In genomic region chr7:80646093-80647025, GRCm38 (mm10) we compare ENCODE assay signal across 12 mouse cellular contexts. TPM values are rescaled to one million over a fixed set of nuclear protein-coding genes. Genes with fewer than 3 reads are reported as not detected.
DNase-seq lines count a peak whose midpoint lies in the region; ATAC-seq lines count a peak whose summit lies in the region.
"Had no signal": no experiment of that assay in that cellular context is flagged by ENCODE, and none has a peak within 500 bp of the region (broad histone marks: within the 10 kb centered on the region; RNA-seq: fewer than 3 reads in every experiment).

No protein-coding gene starts in this region.

- peak; percentile 57 for DNase-seq in cerebellum, adult 9-10 months
- no peak for DNase-seq in cerebellum, postnatal 10 days
- DNase-seq in limb, embryonic 10.5 days (ENCODE audit: low spot score) = no peak
- DNase-seq in brain, adult 2 months (ENCODE audit: low read depth, low spot score) = peak; percentile 37
- no peak for DNase-seq in thymus, postnatal 0 days (ENCODE audit: low spot score)
- no peak for DNase-seq in testis, postnatal 14 days (ENCODE audit: low spot score)
- DNase-seq: adrenal gland, adult 8-10 months; cerebellum, postnatal 36 days; gastrocnemius, postnatal 36 days had no signal

- H3K4me1 ChIP-seq in limb, embryonic 13.5 days = peaks cover 26% of the 10 kb centered on the region
- peaks cover 16% of the 10 kb centered on the region for H3K4me1 ChIP-seq in limb, embryonic 10.5 days
- H3K4me1 ChIP-seq in midbrain, embryonic 16.5 days (ENCODE audit: control insufficient read depth, insufficient read depth, low read length) = peaks cover 14% of the 10 kb centered on the region

- WGBS in limb, embryonic 13.5 days = 80% methylated on average over 10 of the region's 10 CpGs
- WGBS in limb, embryonic 10.5 days = 85% methylated on average over 10 of the region's 10 CpGs
- 65% methylated on average over 10 of the region's 10 CpGs for WGBS in midbrain, embryonic 16.5 days

- H3K36me3 ChIP-seq in limb, embryonic 13.5 days = peaks cover 4% of the 10 kb centered on the region; the same call in 1 of the 2 replicates
- H3K36me3 ChIP-seq in limb, embryonic 10.5 days = no peaks in the 10 kb centered on the region
- H3K36me3 ChIP-seq in midbrain, embryonic 16.5 days (ENCODE audit: control insufficient read depth, insufficient read depth, low read length) = no peaks in the 10 kb centered on the region
- H3K36me3 ChIP-seq: neural tube, embryonic 12.5 days had no signal

- no peak overlapping the region for H3K27ac ChIP-seq in limb, embryonic 13.5 days
- H3K27ac ChIP-seq in limb, embryonic 10.5 days = no peak overlapping the region
- peak overlapping the region; percentile 29; the same call in 1 of the 2 replicates for H3K27ac ChIP-seq in midbrain, embryonic 16.5 days (ENCODE audit: low read length)

- H3K9ac ChIP-seq in limb, embryonic 13.5 days = no peak overlapping the region
- no peak overlapping the region for H3K9ac ChIP-seq in midbrain, embryonic 16.5 days (ENCODE audit: low read depth, low read length)
- H3K9ac ChIP-seq: neural tube, embryonic 12.5 days had no signal

- H3K9me3 ChIP-seq in limb, embryonic 13.5 days = no peaks in the 10 kb centered on the region
- no peaks in the 10 kb centered on the region for H3K9me3 ChIP-seq in limb, embryonic 10.5 days (replicated peaks)
- H3K9me3 ChIP-seq in midbrain, embryonic 16.5 days (replicated peaks; ENCODE audit: control insufficient read depth, low read length, poor library complexity, severe bottlenecking) = no peaks in the 10 kb centered on the region
- H3K9me3 ChIP-seq: neural tube, embryonic 12.5 days had no signal

- no peak overlapping the region for H3K4me2 ChIP-seq in limb, embryonic 13.5 days (replicated peaks)
- H3K4me2 ChIP-seq in midbrain, embryonic 16.5 days (ENCODE audit: low read length) = no peak overlapping the region
- H3K4me2 ChIP-seq: neural tube, embryonic 12.5 days had no signal

- no peak overlapping the region for H3K4me3 ChIP-seq in limb, embryonic 13.5 days
- H3K4me3 ChIP-seq in limb, embryonic 10.5 days = no peak overlapping the region
- no peak overlapping the region for H3K4me3 ChIP-seq in midbrain, embryonic 16.5 days (ENCODE audit: low read depth, low read length)
- H3K4me3 ChIP-seq: neural tube, embryonic 12.5 days had no signal

- 0 out of 2 replicates have a peak, but pooled peaks have one; percentile 24 for ATAC-seq in limb, embryonic 13.5 days (ENCODE audit: low FRiP score, low read depth)
- no peak for ATAC-seq in midbrain, embryonic 16.5 days

- no peaks in the 10 kb centered on the region for H3K27me3 ChIP-seq in limb, embryonic 13.5 days
- no peaks in the 10 kb centered on the region for H3K27me3 ChIP-seq in limb, embryonic 10.5 days (ENCODE audit: low read depth, poor library complexity, severe bottlenecking)
- no peaks in the 10 kb centered on the region for H3K27me3 ChIP-seq in midbrain, embryonic 16.5 days (ENCODE audit: control insufficient read depth, insufficient read depth, low read depth, low read length)
- H3K27me3 ChIP-seq: neural tube, embryonic 12.5 days had no signal

RNA-seq across cellular contexts. Expression of gene Crtc3, which starts 42.3 kb away (rescaled TPM):
- 23.9 and 24.5 TPM in 2 replicates for polyA plus RNA-seq in limb, embryonic 13.5 days (2015; fragmentation: Nextera tagmentation; extraction: Ambion mirVana)
- polyA plus RNA-seq in limb, embryonic 10.5 days (2016; fragmentation: Nextera tagmentation; extraction: Ambion mirVana) = 13.4 and 16.0 TPM in 2 replicates
- polyA plus RNA-seq in midbrain, embryonic 16.5 days (2015; fragmentation: Nextera tagmentation; extraction: Ambion mirVana) = 12.7 and 13.7 TPM in 2 replicates
- 18.8 and 19.0 TPM in 2 replicates for polyA plus RNA-seq in thymus, postnatal 0 days (2015; fragmentation: Nextera tagmentation; extraction: Ambion mirVana)

Comparison
In these comparisons a context has a peak if more than half of its experiments do, and no peak if none do; other contexts are left out.
1. DNase-seq: peak in cerebellum, adult 9-10 months (single experiment) and brain, adult 2 months (single experiment); none in cerebellum, postnatal 10 days (0 of 2), limb, embryonic 10.5 days (single experiment), thymus, postnatal 0 days (single experiment) and testis, postnatal 14 days (single experiment).